Mouse (Mus musculus): ENCODE measurements around the gene Olfr1445.

DNA sequence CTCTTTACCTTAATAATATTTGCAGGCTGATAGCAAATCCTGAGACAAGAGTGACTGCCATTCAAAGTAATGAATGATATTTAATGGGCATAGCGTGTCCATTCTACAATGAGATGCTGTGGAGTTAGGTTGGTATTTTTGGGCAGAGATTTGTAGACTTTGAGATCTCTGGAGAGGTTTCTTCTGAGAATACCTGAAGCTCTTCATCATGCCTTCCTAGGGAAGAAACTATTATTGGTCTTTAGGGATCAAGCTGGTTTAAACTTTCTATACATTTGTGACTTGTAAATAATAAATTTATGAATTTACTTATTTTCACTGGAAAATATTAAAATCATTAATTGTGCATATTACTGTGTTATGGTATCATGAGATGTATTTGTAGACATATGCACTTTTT, 9.8 kb downstream of the Olfr1445 start, which contains the start of gene Olfr1446:
- TF ChIP-seq GATA1 (IDR thresholded peaks at IDR 0.05; ENCODE audit: borderline replicate concordance, low read length), result no peak
- TF ChIP-seq FLI1 (IDR thresholded peaks at IDR 0.05; ENCODE audit: low read length), result no peak
